ENCODE assay signal across 33 mouse cellular contexts in the genomic region with DNA sequence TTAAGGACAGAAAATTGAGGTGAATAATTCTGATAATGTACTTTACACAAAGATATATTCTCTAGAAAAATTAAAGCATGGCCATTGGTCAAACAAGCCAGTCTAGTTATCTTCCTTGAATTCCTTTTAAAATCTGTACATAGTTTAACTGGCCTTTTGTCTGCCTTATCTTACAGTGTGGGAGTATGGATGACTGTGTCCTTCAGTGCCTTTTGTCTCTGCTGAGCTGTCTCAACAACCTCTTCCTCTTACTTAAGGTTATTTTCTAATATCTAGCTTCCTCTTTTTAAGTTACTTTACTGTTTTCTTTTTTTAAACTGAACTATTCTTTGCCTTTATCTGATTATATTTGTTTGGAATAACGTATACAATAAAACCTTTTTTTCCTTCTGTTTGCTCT. TPM values are rescaled to one million over a fixed set of nuclear protein-coding genes. Genes with fewer than 3 reads are reported as not detected.
DNase-seq lines count a peak whose midpoint lies in the region; ATAC-seq and TF ChIP-seq lines count a peak whose summit lies in the region.
"Had no signal": no experiment of that assay in that cellular context is flagged by ENCODE, and none has a peak within 500 bp of the region (broad histone marks: within the 10 kb centered on the region; RNA-seq: fewer than 3 reads in every experiment).

No protein-coding gene starts in this region.

- TF ChIP-seq EP300 in MEL (IDR thresholded peaks at IDR 0.05; ENCODE audit: low read depth in 1 of 2, low read length in 2 of 2): peak; percentile 74 to 89

- H3K4me2 ChIP-seq in kidney, embryonic 16.5 days (replicated peaks; ENCODE audit: low read depth, low read length): no peak overlapping the region
- H3K4me2 ChIP-seq: embryonic facial prominence, embryonic 12.5 days; embryonic facial prominence, embryonic 15.5 days; forebrain, embryonic 12.5 days; forebrain, embryonic 15.5 days; heart, embryonic 12.5 days; heart, embryonic 15.5 days; hindbrain, embryonic 13.5 days; intestine, embryonic 15.5 days had no signal

- H3K9me3 ChIP-seq in MEL (replicated peaks; ENCODE audit: insufficient read depth, low read length): no peaks in the 10 kb centered on the region
- no peaks in the 10 kb centered on the region for H3K9me3 ChIP-seq in kidney, embryonic 16.5 days (ENCODE audit: low read length)
- H3K9me3 ChIP-seq: embryonic facial prominence, embryonic 12.5 days; embryonic facial prominence, embryonic 15.5 days; forebrain, embryonic 12.5 days; forebrain, embryonic 15.5 days; heart, embryonic 12.5 days; heart, embryonic 15.5 days; hindbrain, embryonic 10.5 days; hindbrain, embryonic 13.5 days; intestine, embryonic 15.5 days had no signal

- H3K27me3 ChIP-seq in MEL (ENCODE audit: control insufficient read depth in 1 of 2, insufficient read depth in 2 of 2, low read length in 2 of 2): no peaks in the 10 kb centered on the region
- no peaks in the 10 kb centered on the region for H3K27me3 ChIP-seq in kidney, embryonic 16.5 days (ENCODE audit: insufficient read depth, low read length)
- H3K27me3 ChIP-seq: CH12.LX; embryonic facial prominence, embryonic 12.5 days; embryonic facial prominence, embryonic 15.5 days; forebrain, embryonic 12.5 days; forebrain, embryonic 15.5 days; heart, embryonic 12.5 days; heart, embryonic 15.5 days; hindbrain, embryonic 13.5 days; intestine, embryonic 15.5 days; Patski had no signal

- TF ChIP-seq POLR2A in MEL (IDR thresholded peaks at IDR 0.05; ENCODE audit: control insufficient read depth in 1 of 2, insufficient read depth in 1 of 2, low read depth in 1 of 2, low read length in 2 of 2, poor library complexity in 1 of 2): no peak

- no peaks in the 10 kb centered on the region for H3K79me2 ChIP-seq in MEL (ENCODE audit: control insufficient read depth, insufficient read depth, low read length, poor library complexity)

- H3K4me1 ChIP-seq in MEL (ENCODE audit: control insufficient read depth in 1 of 2, insufficient read depth in 2 of 2, low read length in 2 of 2): peaks cover 7 to 15% of the 10 kb centered on the region in 2 experiments
- H3K4me1 ChIP-seq in kidney, embryonic 16.5 days (ENCODE audit: insufficient read depth, low read length): no peaks in the 10 kb centered on the region
- H3K4me1 ChIP-seq: embryonic facial prominence, embryonic 12.5 days; embryonic facial prominence, embryonic 15.5 days; forebrain, embryonic 12.5 days; forebrain, embryonic 15.5 days; heart, embryonic 12.5 days; heart, embryonic 15.5 days; hindbrain, embryonic 10.5 days; hindbrain, embryonic 13.5 days; intestine, embryonic 15.5 days had no signal

- DNase-seq in A20 (ENCODE audit: low read depth, low spot score) (peak; percentile 34), MEL (ENCODE audit: low read depth, low spot score) (peak; percentile 81)
- DNase-seq in left cerebral cortex, adult 11 months (ENCODE audit: low spot score): no peak
- no peak for DNase-seq in cerebellum, postnatal 10 days
- no peak for DNase-seq in gastrocnemius, adult 18-20 months (ENCODE audit: low spot score)
- DNase-seq: adrenal gland, postnatal 10 days; adrenal gland, postnatal 36 days; B cell, adult 2 months; cerebellum, adult 11 months; cerebellum, adult 8-10 months; cerebellum, postnatal 14 days; gastrocnemius, adult 2 months; gastrocnemius, postnatal 14 days; heart, adult 18-20 months; heart, postnatal 10 days; heart, postnatal 36 days had no signal

- H3K36me3 ChIP-seq in MEL (ENCODE audit: control insufficient read depth in 1 of 2, insufficient read depth in 2 of 2, low read length in 2 of 2): peaks cover 17 to 32% of the 10 kb centered on the region in 2 experiments
- H3K36me3 ChIP-seq in kidney, embryonic 16.5 days (ENCODE audit: insufficient read depth, low read length): peaks cover 31% of the 10 kb centered on the region

- 93% methylated on average over 1 of the region's 1 CpGs for WGBS in kidney, embryonic 16.5 days

- peak overlapping the region; percentile 67 for H3K27ac ChIP-seq in MEL (ENCODE audit: control insufficient read depth, low read depth, low read length)
- H3K27ac ChIP-seq in kidney, embryonic 16.5 days (ENCODE audit: low read length): no peak overlapping the region
- H3K27ac ChIP-seq: embryonic facial prominence, embryonic 12.5 days; embryonic facial prominence, embryonic 15.5 days; forebrain, embryonic 12.5 days; forebrain, embryonic 15.5 days; gastrocnemius, adult 2 months; heart, embryonic 15.5 days; hindbrain, embryonic 10.5 days; hindbrain, embryonic 13.5 days; intestine, embryonic 15.5 days had no signal

- no peak overlapping the region for H3K9ac ChIP-seq in MEL (ENCODE audit: control insufficient read depth, low read depth, low read length, poor library complexity, severe bottlenecking)
- H3K9ac ChIP-seq in kidney, embryonic 16.5 days (replicated peaks; ENCODE audit: low read length): no peak overlapping the region
- H3K9ac ChIP-seq: embryonic facial prominence, embryonic 12.5 days; embryonic facial prominence, embryonic 15.5 days; forebrain, embryonic 12.5 days; forebrain, embryonic 15.5 days; heart, embryonic 12.5 days; heart, embryonic 15.5 days; hindbrain, embryonic 13.5 days; intestine, embryonic 15.5 days had no signal

- no peak for TF ChIP-seq RAD21 in MEL (IDR thresholded peaks at IDR 0.05; ENCODE audit: low read depth, low read length)

- H3K4me3 ChIP-seq in MEL (ENCODE audit: control insufficient read depth in 1 of 2, insufficient read depth in 1 of 2, low read depth in 2 of 2, low read length in 2 of 2): no peak overlapping the region
- H3K4me3 ChIP-seq in kidney, embryonic 16.5 days (ENCODE audit: low read length): no peak overlapping the region
- H3K4me3 ChIP-seq: embryonic facial prominence, embryonic 12.5 days; embryonic facial prominence, embryonic 15.5 days; forebrain, embryonic 12.5 days; forebrain, embryonic 15.5 days; gastrocnemius, adult 2 months; heart, embryonic 12.5 days; heart, embryonic 15.5 days; hindbrain, embryonic 10.5 days; hindbrain, embryonic 13.5 days; intestine, embryonic 15.5 days had no signal

- peak; percentile 54; the same call in 1 of the 2 replicates for ATAC-seq in common myeloid progenitor, adult 5-6 weeks (replicated peaks; ENCODE audit: low read depth, poor library complexity, severe bottlenecking)
- peak; percentile 77 for ATAC-seq in megakaryocyte progenitor cell, adult 5-6 weeks (replicated peaks; ENCODE audit: poor library complexity)
- no peak for ATAC-seq in kidney, embryonic 16.5 days (ENCODE audit: low FRiP score, low TSS enrichment)
- ATAC-seq: forebrain, embryonic 15.5 days; hindbrain, embryonic 16.5 days; intestine, embryonic 15.5 days; Patski had no signal

- no peak for TF ChIP-seq CTCF in MEL (IDR thresholded peaks at IDR 0.05 in 2 of 3, conservative IDR thresholded peaks at IDR 0.05 in 1 of 3; ENCODE audit: control insufficient read depth in 1 of 3, insufficient read depth in 1 of 3, low read depth in 2 of 3, low read length in 3 of 3, poor library complexity in 1 of 3, severe bottlenecking in 1 of 3)

TF ChIP-seq in MEL, 35 proteins besides CTCF, POLR2A, EP300 and RAD21:
- TF ChIP-seq GATA1 (IDR thresholded peaks at IDR 0.05; ENCODE audit: low read depth, low read length) (peak; percentile 87), TAL1 (IDR thresholded peaks at IDR 0.05; ENCODE audit: low read length) (no peak), MYB (IDR thresholded peaks at IDR 0.05; ENCODE audit: low read depth, low read length) (peak; percentile 38; the same call in 1 of the 2 replicates), ZC3H11A (IDR thresholded peaks at IDR 0.05; ENCODE audit: low read depth, low read length) (no peak), MXI1 (IDR thresholded peaks at IDR 0.05; ENCODE audit: low read depth, low read length) (no peak), SIN3A (IDR thresholded peaks at IDR 0.05; ENCODE audit: low read length) (peak; percentile 34; the same call in 1 of the 2 replicates), JUND (IDR thresholded peaks at IDR 0.05; ENCODE audit: low read depth, low read length) (0 out of 2 replicates have a peak, but pooled peaks have one; percentile 32), ETS1 (IDR thresholded peaks at IDR 0.05; ENCODE audit: low read depth, low read length) (peak; percentile 54; the same call in 1 of the 2 replicates), ZNF384 (IDR thresholded peaks at IDR 0.05; ENCODE audit: low read depth, low read length) (peak; percentile 51), RCOR1 (IDR thresholded peaks at IDR 0.05; ENCODE audit: low read depth, low read length) (peak; percentile 73; the same call in 1 of the 2 replicates), TCF12 (IDR thresholded peaks at IDR 0.05; ENCODE audit: low read depth, low read length) (0 out of 2 replicates have a peak, but pooled peaks have one; percentile 26), E2F4 (IDR thresholded peaks at IDR 0.05; ENCODE audit: borderline replicate concordance, low read depth, low read length) (no peak)

RNA-seq across cellular contexts. Expression of a gene that starts 48.0 kb away (rescaled TPM):
- total RNA-seq in MEL (2012; rRNA removed): not detected in 2 replicates
- polyA plus RNA-seq in MEL (2012; ENCODE audit: insufficient read depth in 1 of 2, insufficient read length in 2 of 2, low read depth in 1 of 2, low replicate concordance in 2 of 2, missing spikeins in 1 of 2): not detected
- total RNA-seq in common myeloid progenitor, adult 5-6 weeks (2017): not detected in 2 replicates
- total RNA-seq in megakaryocyte progenitor cell, adult 5-6 weeks (2015): not detected in 2 replicates
- total RNA-seq in megakaryocyte progenitor cell, adult 5-6 weeks (2017): not detected in 2 replicates
- not detected in 2 replicates for polyA plus RNA-seq in kidney, embryonic 16.5 days (2015; fragmentation: Nextera tagmentation; extraction: Ambion mirVana)
- not detected for total RNA-seq in gastrocnemius, adult 18-20 months (2021)
- total RNA-seq: adrenal gland, adult 18-20 months; adrenal gland, postnatal 10 days; adrenal gland, postnatal 36 days; CH12.LX; gastrocnemius, adult 2 months; gastrocnemius, postnatal 14 days; gastrocnemius, postnatal 4 days; heart, adult 18-20 months; heart, postnatal 10 days; heart, postnatal 36 days had no signal
- polyA plus RNA-seq: embryonic facial prominence, embryonic 12.5 days; embryonic facial prominence, embryonic 15.5 days; forebrain, embryonic 12.5 days; forebrain, embryonic 15.5 days; heart, embryonic 12.5 days; heart, embryonic 15.5 days; hindbrain, embryonic 10.5 days; hindbrain, embryonic 13.5 days; hindbrain, embryonic 16.5 days; intestine, embryonic 15.5 days; Patski had no signal

RNA-seq across cellular contexts. Expression of a gene that starts 48.3 kb away (rescaled TPM):
- 40.1 and 41.9 TPM in 2 replicates for total RNA-seq in MEL (2012; rRNA removed)
- 100 to 1,000 TPM in 1 of 2 experiments, 10 to 100 TPM in 1; 47.5 to 218 TPM for polyA plus RNA-seq in MEL (2012; ENCODE audit: insufficient read depth in 1 of 2, insufficient read length in 2 of 2, low read depth in 1 of 2, low replicate concordance in 2 of 2, missing spikeins in 1 of 2)
- 135 and 164 TPM in 2 replicates for total RNA-seq in common myeloid progenitor, adult 5-6 weeks (2017)
- total RNA-seq in megakaryocyte progenitor cell, adult 5-6 weeks (2015): 78.3 and 94.5 TPM in 2 replicates
- total RNA-seq in megakaryocyte progenitor cell, adult 5-6 weeks (2017): 123 and 143 TPM in 2 replicates
- polyA plus RNA-seq in kidney, embryonic 16.5 days (2015; fragmentation: Nextera tagmentation; extraction: Ambion mirVana): 33.3 and 37.2 TPM in 2 replicates
- total RNA-seq in gastrocnemius, adult 18-20 months (2021): 10 to 100 TPM; 22.7 to 25.7 TPM

Comparison
In these comparisons a context has a peak if more than half of its experiments do, and no peak if none do; other contexts are left out.
1. DNase-seq: peak in A20 (single experiment) and MEL (single experiment); none in left cerebral cortex, adult 11 months (single experiment), cerebellum, postnatal 10 days (0 of 2) and gastrocnemius, adult 18-20 months (single experiment).